Mouse (Mus musculus) liver, adult 2 months (tissue): Measurements from ENCODE around the gene Samd14.

ENCODE experiments used
- CTCF ChIP-seq: fragments of 200-500 bp; IDR thresholded peaks from 2 replicates; pipeline ENCODE4 v1.5.1; 2011; ENCODE audit warnings: low read depth, low read length, control low read depth
- POLR2A ChIP-seq: fragments of 200-500 bp; IDR thresholded peaks from 2 replicates; pipeline ENCODE4 v1.6.1; 2011; ENCODE audit warnings: low read length, control low read depth; ENCODE audit not compliant: insufficient read depth; ENCODE audit errors: extremely low read depth

DNA sequence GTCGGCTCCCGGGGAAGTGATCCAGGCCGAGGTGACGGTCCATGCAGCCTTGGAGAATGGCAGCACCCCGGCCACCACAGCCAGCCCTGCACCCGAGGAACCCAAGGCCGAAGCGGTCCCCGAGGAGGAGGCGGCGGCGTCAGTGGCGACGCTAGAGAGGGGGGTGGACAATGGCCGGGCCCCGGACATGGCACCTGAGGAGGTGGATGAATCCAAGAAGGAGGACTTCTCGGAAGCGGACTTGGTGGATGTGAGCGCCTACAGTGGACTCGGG lies 17.3 kb upstream of the Samd14 start:
- TF ChIP-seq POLR2A (no peak), CTCF (no peak)
